Mouse (Mus musculus) lung, postnatal 36 days (tissue): ENCODE data around the gene Rasal2.

Source experiments
- DNase-seq: peaks from one replicate; pipeline ENCODE4 v3.0.0; 2022; ENCODE audit warnings: mixed read lengths

Rasal2 gene

GRCm38 (mm10) chr1:157323091-157323490 is 89.3 kb downstream of the Rasal2 start:
- no peak for DNase-seq

- DNase-seq = no peak
These were observed 93.5 kb downstream of the Rasal2 start for GRCm38 (mm10) chr1:157318896-157319295.

GRCm38 (mm10) chr1:157301266-157301665 is 111.1 kb downstream of the Rasal2 start:
- DNase-seq = no peak

- DNase-seq = no peak
These were observed 112.8 kb downstream of the Rasal2 start for GRCm38 (mm10) chr1:157299559-157299958.

- no peak for DNase-seq
These were observed 113.4 kb downstream of the Rasal2 start for GRCm38 (mm10) chr1:157298990-157299389.

- DNase-seq = no peak
These were observed 115.3 kb downstream of the Rasal2 start for GRCm38 (mm10) chr1:157297137-157297536.

GRCm38 (mm10) chr1:157295868-157296267 is 116.5 kb downstream of the Rasal2 start:
- no peak for DNase-seq

- no peak for DNase-seq
These were observed 122.2 kb downstream of the Rasal2 start for GRCm38 (mm10) chr1:157290173-157290572.

GRCm38 (mm10) chr1:157289251-157289650 is 123.1 kb downstream of the Rasal2 start:
- no peak for DNase-seq

GRCm38 (mm10) chr1:157286561-157286960 is 125.8 kb downstream of the Rasal2 start:
- DNase-seq = peak; percentile 67

GRCm38 (mm10) chr1:157285366-157285765 is 127.0 kb downstream of the Rasal2 start:
- no peak for DNase-seq

- peak; percentile 7 for DNase-seq
These were observed 131.6 kb downstream of the Rasal2 start for GRCm38 (mm10) chr1:157280781-157281180.

GRCm38 (mm10) chr1:157275672-157276307 is 136.6 kb downstream of the Rasal2 start:
- no peak for DNase-seq

- no peak for DNase-seq
These were observed 144.5 kb downstream of the Rasal2 start for GRCm38 (mm10) chr1:157267894-157268293.

GRCm38 (mm10) chr1:157256562-157256961 is 155.8 kb downstream of the Rasal2 start:
- peak; percentile 43 for DNase-seq

- no peak for DNase-seq
These were observed 156.6 kb downstream of the Rasal2 start for GRCm38 (mm10) chr1:157255776-157256175.

GRCm38 (mm10) chr1:157253600-157254490 is 158.6 kb downstream of the Rasal2 start:
- DNase-seq = no peak

- no peak for DNase-seq
These were observed 164.3 kb downstream of the Rasal2 start for GRCm38 (mm10) chr1:157248112-157248511.

- DNase-seq = no peak
These were observed 165.1 kb downstream of the Rasal2 start for GRCm38 (mm10) chr1:157247341-157247740.

GRCm38 (mm10) chr1:157246779-157247178 is 165.6 kb downstream of the Rasal2 start:
- no peak for DNase-seq

- DNase-seq = no peak
These were observed 168.0 kb downstream of the Rasal2 start for GRCm38 (mm10) chr1:157244453-157244790.

- DNase-seq = no peak
These were observed 168.6 kb downstream of the Rasal2 start for GRCm38 (mm10) chr1:157243576-157244452.

- DNase-seq = no peak
These were observed 172.7 kb downstream of the Rasal2 start for GRCm38 (mm10) chr1:157239687-157240086.
